Mouse (Mus musculus) lung, adult 2 months (tissue): ENCODE results near the gene Iqcf3.

Source experiments
- CTCF ChIP-seq: fragments of 200-500 bp; IDR thresholded peaks from 2 replicates; pipeline ENCODE4 v1.5.1; 2011; ENCODE audit warnings: mild to moderate bottlenecking, low read length, control low read depth; ENCODE audit not compliant: insufficient read depth
- POLR2A ChIP-seq: fragments of 200-500 bp; IDR thresholded peaks from 2 replicates; pipeline ENCODE4 v1.6.1; 2011; ENCODE audit warnings: low read depth, mild to moderate bottlenecking, control low read depth, low read length, borderline replicate concordance; ENCODE audit errors: extremely low read depth

GRCm38 (mm10) chr9:106465571-106466200, 95.7 kb downstream of the Iqcf3 start, which contains the start of gene Gpr62:
- TF ChIP-seq POLR2A (no peak), CTCF (no peak)
